ENCODE assay signal across 9 mouse cellular contexts in the genomic region with DNA sequence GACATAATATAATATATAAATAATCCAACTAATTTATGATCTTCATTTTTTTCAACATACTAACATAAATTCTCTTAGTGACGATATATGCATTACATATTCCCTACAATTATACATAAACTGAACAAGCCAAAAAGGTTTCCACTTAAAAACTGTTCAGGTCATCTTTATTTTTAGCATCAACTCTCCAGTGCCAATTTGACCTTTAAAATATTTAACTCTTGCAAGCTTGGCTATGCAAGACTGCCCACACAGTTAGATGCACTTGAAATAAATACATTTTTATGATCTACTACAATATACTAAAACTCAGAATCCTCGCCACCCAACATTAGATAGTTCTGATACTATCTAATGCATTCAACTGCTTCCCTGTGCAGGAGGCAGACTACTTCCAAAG. TPM values are rescaled to one million over a fixed set of nuclear protein-coding genes. Genes with fewer than 3 reads are reported as not detected.
DNase-seq lines count a peak whose midpoint lies in the region; ATAC-seq and TF ChIP-seq lines count a peak whose summit lies in the region.
"Had no signal": no experiment of that assay in that cellular context is flagged by ENCODE, and none has a peak within 500 bp of the region (broad histone marks: within the 10 kb centered on the region; RNA-seq: fewer than 3 reads in every experiment).

No protein-coding gene starts in this region.

- H3K4me3 ChIP-seq in lung, postnatal 0 days (ENCODE audit: low read depth, low read length): no peak overlapping the region
- H3K4me3 ChIP-seq in lung, adult 2 months (replicated peaks; ENCODE audit: extremely low read depth, low read depth, low read length): no peak overlapping the region
- H3K4me3 ChIP-seq in forebrain, embryonic 13.5 days: peak overlapping the region; percentile 68
- H3K4me3 ChIP-seq in limb, embryonic 15.5 days: peak overlapping the region; percentile 84
- H3K4me3 ChIP-seq in stomach, embryonic 15.5 days (replicated peaks): peak overlapping the region; percentile 86

- H3K36me3 ChIP-seq in lung, postnatal 0 days (ENCODE audit: insufficient read depth, low read length): no peaks in the 10 kb centered on the region
- 0 out of 2 replicates have a peak, but pooled peaks cover 1% of the 10 kb centered on the region for H3K36me3 ChIP-seq in forebrain, embryonic 13.5 days (ENCODE audit: poor library complexity, severe bottlenecking)
- no peaks in the 10 kb centered on the region; the same call in 1 of the 2 replicates for H3K36me3 ChIP-seq in limb, embryonic 15.5 days
- H3K36me3 ChIP-seq in stomach, embryonic 15.5 days: no peaks in the 10 kb centered on the region

- H3K27me3 ChIP-seq in lung, postnatal 0 days (replicated peaks; ENCODE audit: insufficient read depth, low read length): no peaks in the 10 kb centered on the region
- no peaks in the 10 kb centered on the region for H3K27me3 ChIP-seq in forebrain, embryonic 13.5 days
- H3K27me3 ChIP-seq in limb, embryonic 15.5 days: no peaks in the 10 kb centered on the region
- H3K27me3 ChIP-seq in stomach, embryonic 15.5 days (replicated peaks): no peaks in the 10 kb centered on the region

- DNase-seq in lung, postnatal 0 days (ENCODE audit: low spot score): no peak
- no peak for DNase-seq in lung, adult 2 months
- no peak for DNase-seq in MN1 (ENCODE audit: low spot score)
- DNase-seq in frontal cortex, postnatal 36 days (ENCODE audit: low spot score in 2 of 2): no peak
- no peak for DNase-seq in adrenal gland, adult 8-10 months
- DNase-seq: adrenal gland, postnatal 10 days had no signal

- H3K9me3 ChIP-seq in lung, postnatal 0 days (ENCODE audit: low read length): no peaks in the 10 kb centered on the region
- no peaks in the 10 kb centered on the region for H3K9me3 ChIP-seq in forebrain, embryonic 13.5 days (replicated peaks)
- no peaks in the 10 kb centered on the region for H3K9me3 ChIP-seq in limb, embryonic 15.5 days
- H3K9me3 ChIP-seq in stomach, embryonic 15.5 days: no peaks in the 10 kb centered on the region

- no peak overlapping the region for H3K27ac ChIP-seq in lung, postnatal 0 days (ENCODE audit: low read length)
- no peak overlapping the region for H3K27ac ChIP-seq in forebrain, embryonic 13.5 days
- H3K27ac ChIP-seq in limb, embryonic 15.5 days: no peak overlapping the region
- H3K27ac ChIP-seq in stomach, embryonic 15.5 days: 0 out of 2 replicates have a peak overlapping the region, but pooled peaks have one; percentile 6

- peaks cover 7% of the 10 kb centered on the region; the same call in 1 of the 2 replicates for H3K4me1 ChIP-seq in lung, postnatal 0 days (ENCODE audit: insufficient read depth, low read depth, low read length)
- peaks cover 2% of the 10 kb centered on the region for H3K4me1 ChIP-seq in lung, adult 2 months (ENCODE audit: control insufficient read depth, insufficient read depth, low read length)
- H3K4me1 ChIP-seq in forebrain, embryonic 13.5 days: peaks cover 21% of the 10 kb centered on the region
- peaks cover 14% of the 10 kb centered on the region; the same call in 1 of the 2 replicates for H3K4me1 ChIP-seq in limb, embryonic 15.5 days
- H3K4me1 ChIP-seq in stomach, embryonic 15.5 days: peaks cover 7% of the 10 kb centered on the region

- 60% methylated on average over 2 of the region's 2 CpGs for WGBS in lung, postnatal 0 days
- WGBS in lung, adult 2 months: 71% methylated on average over 2 of the region's 2 CpGs
- WGBS in forebrain, embryonic 13.5 days: 79% methylated on average over 2 of the region's 2 CpGs
- WGBS in limb, embryonic 15.5 days: 56% methylated on average over 2 of the region's 2 CpGs
- WGBS in stomach, embryonic 15.5 days: 61% methylated on average over 2 of the region's 2 CpGs

- ATAC-seq in lung, postnatal 0 days: no peak
- no peak for ATAC-seq in forebrain, embryonic 13.5 days
- ATAC-seq in limb, embryonic 15.5 days (ENCODE audit: insufficient number of reproducible peaks, low FRiP score, low TSS enrichment, low read depth): no peak
- no peak for ATAC-seq in stomach, embryonic 15.5 days (ENCODE audit: insufficient read depth, low FRiP score, low read depth)

- no peak overlapping the region for H3K9ac ChIP-seq in lung, postnatal 0 days (replicated peaks; ENCODE audit: low read depth)
- no peak overlapping the region for H3K9ac ChIP-seq in forebrain, embryonic 13.5 days
- H3K9ac ChIP-seq in limb, embryonic 15.5 days: no peak overlapping the region
- no peak overlapping the region; the same call in 1 of the 2 replicates for H3K9ac ChIP-seq in stomach, embryonic 15.5 days

- no peak for TF ChIP-seq EP300 in lung, postnatal 0 days (IDR thresholded peaks at IDR 0.05)

- peak overlapping the region; percentile 94; the same call in 1 of the 2 replicates for H3K4me2 ChIP-seq in lung, postnatal 0 days (replicated peaks; ENCODE audit: low read depth, low read length)
- H3K4me2 ChIP-seq in forebrain, embryonic 13.5 days: peak overlapping the region; percentile 66
- H3K4me2 ChIP-seq in limb, embryonic 15.5 days: peak overlapping the region; percentile 59
- H3K4me2 ChIP-seq in stomach, embryonic 15.5 days: peak overlapping the region; percentile 71

- TF ChIP-seq CTCF in lung, postnatal 0 days (IDR thresholded peaks at IDR 0.05): no peak
- TF ChIP-seq CTCF in lung, adult 2 months (IDR thresholded peaks at IDR 0.05; ENCODE audit: insufficient read depth, low read length): no peak

- TF ChIP-seq POLR2A in lung, adult 2 months (IDR thresholded peaks at IDR 0.05; ENCODE audit: borderline replicate concordance, extremely low read depth, low read depth, low read length): no peak

RNA-seq across cellular contexts. Expression of a gene that starts 1.5 kb away (rescaled TPM):
- 3.8 and 3.9 TPM in 2 replicates for polyA plus RNA-seq in lung, postnatal 0 days (2015; fragmentation: Nextera tagmentation; extraction: Ambion mirVana)
- polyA plus RNA-seq in lung, adult 2 months (2012; rRNA removed): 1.00 and 2.7 TPM in 2 replicates
- 20.7 and 22.5 TPM in 2 replicates for polyA plus RNA-seq in forebrain, embryonic 13.5 days (2015; fragmentation: Nextera tagmentation; extraction: Ambion mirVana)
- polyA plus RNA-seq in limb, embryonic 15.5 days (2015; fragmentation: Nextera tagmentation; extraction: Ambion mirVana): 14.2 and 15.4 TPM in 2 replicates
- 10.6 and 12.0 TPM in 2 replicates for polyA plus RNA-seq in stomach, embryonic 15.5 days (2015; fragmentation: Nextera tagmentation; extraction: Ambion mirVana)
- total RNA-seq in adrenal gland, adult 8-10 months (2022): 10 to 100 TPM in 2 of 4 experiments, 1 to 10 TPM in 2; 7.3 to 16.2 (median 11.5) TPM

RNA-seq across cellular contexts. Expression of a gene that starts 1.6 kb away (rescaled TPM):
- 49.7 and 52.2 TPM in 2 replicates for polyA plus RNA-seq in lung, postnatal 0 days (2015; fragmentation: Nextera tagmentation; extraction: Ambion mirVana)
- polyA plus RNA-seq in lung, adult 2 months (2012; rRNA removed): 7.8 and 12.4 TPM in 2 replicates
- polyA plus RNA-seq in forebrain, embryonic 13.5 days (2015; fragmentation: Nextera tagmentation; extraction: Ambion mirVana): 66.8 and 69.4 TPM in 2 replicates
- 43.3 and 46.2 TPM in 2 replicates for polyA plus RNA-seq in limb, embryonic 15.5 days (2015; fragmentation: Nextera tagmentation; extraction: Ambion mirVana)
- 53.0 and 53.1 TPM in 2 replicates for polyA plus RNA-seq in stomach, embryonic 15.5 days (2015; fragmentation: Nextera tagmentation; extraction: Ambion mirVana)
- total RNA-seq in adrenal gland, adult 8-10 months (2022): 10 to 100 TPM; 16.9 to 24.3 (median 23.4) TPM

Comparison
In these comparisons a context has a peak if more than half of its experiments do, and no peak if none do; other contexts are left out.
1. H3K4me3 ChIP-seq: peak in forebrain, embryonic 13.5 days (single experiment), limb, embryonic 15.5 days (single experiment) and stomach, embryonic 15.5 days (single experiment); none in lung, postnatal 0 days (single experiment) and lung, adult 2 months (single experiment).
2. Peak in every context shown above with its lines, with median percentiles within 50 percentile points of each other: H3K4me2 ChIP-seq.